ENCODE assay signal across 8 mouse cellular contexts in genomic region chr7:112180235-112180705, GRCm38 (mm10). TPM values are rescaled to one million over a fixed set of nuclear protein-coding genes. Genes with fewer than 3 reads are reported as not detected.
DNase-seq lines count a peak whose midpoint lies in the region; ATAC-seq and TF ChIP-seq lines count a peak whose summit lies in the region.

No protein-coding gene starts in this region.

- no peak overlapping the region for H3K4me3 ChIP-seq in left cerebral cortex, adult 2 months

- peak overlapping the region; percentile 76 for H3K27ac ChIP-seq in left cerebral cortex, adult 2 months

- TF ChIP-seq CTCF in left cerebral cortex, adult 2 months (IDR thresholded peaks at IDR 0.05): peak; percentile 94

- peak; percentile 84 for ATAC-seq in megakaryocyte, adult 5-6 weeks (ENCODE audit: poor library complexity, severe bottlenecking)

- peak; percentile 68 for DNase-seq in WW6 (ENCODE audit: low read depth, low spot score)
- peak; percentile 73 to 89 for DNase-seq in cerebellum, postnatal 4 days (ENCODE audit: low spot score in 2 of 2)
- DNase-seq in gastrocnemius, adult 8-10 months (ENCODE audit: low spot score in 2 of 2): peak; percentile 63 to 73
- peak; percentile 86 for DNase-seq in hindlimb bud, embryonic 11.5 days (ENCODE audit: extremely low spot score, low read depth, low spot score)
- peak; percentile 79 to 89 for DNase-seq in left cerebral cortex, adult 2 months (ENCODE audit: extremely low spot score in 1 of 2, low spot score in 2 of 2)
- DNase-seq in right cerebral cortex, adult 2 months (ENCODE audit: low spot score in 2 of 2): peak; percentile 84 to 87
- DNase-seq in urinary bladder, postnatal 10 days (ENCODE audit: low spot score): peak; percentile 51

- intact Hi-C loops in left cerebral cortex, adult 2 months (cut with DNase I): loop anchor here (1.0 to 5.0 kb wide), 4 partner anchors 47 to 158 kb away; partner anchors contain the start of genes Mical2 and Usp47

RNA-seq across cellular contexts. Expression of gene Dkk3, which starts 21.4 kb away (rescaled TPM):
- total RNA-seq in gastrocnemius, adult 8-10 months (2022): 10 to 100 TPM in 2 of 4 experiments, 1 to 10 TPM in 2; 4.8 to 19.6 (median 8.7) TPM
- total RNA-seq in left cerebral cortex, adult 2 months (2021): 100 to 1,000 TPM; 164 to 198 TPM
- 0.16 TPM in 1 of 2 replicates, not detected in the other for total RNA-seq in megakaryocyte, adult 5-6 weeks (2015)
- not detected in 2 replicates for total RNA-seq in megakaryocyte, adult 5-6 weeks (2017)

RNA-seq across cellular contexts. Expression of gene Mical2, which starts 45.4 kb away (rescaled TPM):
- 100 to 1,000 TPM; 172 to 236 (median 206) TPM for total RNA-seq in gastrocnemius, adult 8-10 months (2022)
- 100 to 1,000 TPM; 652 to 703 TPM for total RNA-seq in left cerebral cortex, adult 2 months (2021)
- total RNA-seq in megakaryocyte, adult 5-6 weeks (2015): 1.1 and 1.8 TPM in 2 replicates
- 0.69 and 1.1 TPM in 2 replicates for total RNA-seq in megakaryocyte, adult 5-6 weeks (2017)

Comparison
In these comparisons a context has a peak if more than half of its experiments do, and no peak if none do; other contexts are left out.
1. RNA of gene Dkk3, which starts 21.4 kb away (total RNA-seq): 164 to 198 TPM in left cerebral cortex, adult 2 months; 4.8 to 19.6 TPM in gastrocnemius, adult 8-10 months and 0.16 TPM in megakaryocyte, adult 5-6 weeks; every median in the first group is over 4 times any median in the second.
2. RNA of gene Mical2, which starts 45.4 kb away (total RNA-seq): 652 to 703 TPM in left cerebral cortex, adult 2 months and 172 to 236 TPM in gastrocnemius, adult 8-10 months; 0.69 to 1.8 TPM in megakaryocyte, adult 5-6 weeks; every median in the first group is over 10 times any median in the second.
3. Peak in every context shown above with its lines, with median percentiles within 50 percentile points of each other: DNase-seq.